Mouse (Mus musculus): Measurements from ENCODE around the gene Ccdc141.

DNA sequence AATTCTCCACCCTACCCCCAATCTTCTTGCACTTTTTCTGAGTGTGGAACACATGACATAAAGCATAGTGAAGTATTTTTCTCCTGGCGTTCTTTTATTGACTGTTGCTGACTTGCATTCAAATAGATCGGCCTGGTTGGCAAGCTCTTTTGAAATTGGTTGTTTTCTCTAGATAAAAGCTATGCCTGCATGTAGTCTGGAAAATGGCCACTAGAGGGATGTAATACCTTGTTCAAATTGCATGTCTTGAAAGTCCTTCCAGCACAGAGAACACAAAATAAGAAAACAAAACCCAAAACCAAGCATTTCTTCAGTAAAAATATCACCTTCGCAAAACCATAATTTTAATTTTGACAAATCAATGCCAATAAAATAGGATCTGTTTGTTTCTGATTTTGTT, 108.6 kb downstream of the Ccdc141 start:
- no peak for TF ChIP-seq POLR2A (IDR thresholded peaks at IDR 0.05; ENCODE audit: low read depth, low read length)
- no peak for TF ChIP-seq CTCF (IDR thresholded peaks at IDR 0.05; ENCODE audit: extremely low read depth, insufficient read length, insufficient replicate concordance, low read depth, low read length)
